Mouse (Mus musculus) olfactory bulb, adult 2 months (tissue): ENCODE measurements around the gene Xk. TPM values are rescaled to one million over a fixed set of nuclear protein-coding genes. Genes with fewer than 3 reads are reported as not detected.
"Not testable (repeated sequence)": the region's sequence is repeated elsewhere in the genome, so short reads cannot be mapped to it uniquely, and the experiment has no call there.

Source experiments
- H3K27ac ChIP-seq: fragments of 200-500 bp; 2 replicates; pipeline ENCODE4 v1.5.1; 2012; ENCODE audit warnings: low read depth, low read length; ENCODE audit not compliant: insufficient read depth
- H3K4me1 ChIP-seq: fragments of 200-500 bp; 2 replicates; pipeline ENCODE4 v1.6.1; 2012; ENCODE audit warnings: low read length; ENCODE audit not compliant: control insufficient read depth, insufficient read depth
- H3K4me3 ChIP-seq: fragments of 200-500 bp; 2 replicates; pipeline ENCODE4 v1.5.1; 2012; ENCODE audit warnings: mild to moderate bottlenecking, low read depth, low read length, moderate library complexity; ENCODE audit not compliant: insufficient read depth
- CTCF ChIP-seq: fragments of 200-500 bp; IDR thresholded peaks from 2 replicates; pipeline ENCODE4 v1.5.1; 2012; ENCODE audit warnings: low read depth, mild to moderate bottlenecking, low read length, moderate library complexity; ENCODE audit not compliant: insufficient read depth
- POLR2A ChIP-seq: fragments of 200-500 bp; IDR thresholded peaks from 2 replicates; pipeline ENCODE4 v1.6.1; 2012; ENCODE audit warnings: mild to moderate bottlenecking, low read depth, low read length, moderate library complexity; ENCODE audit not compliant: insufficient read depth
- WGBS: fragments of 180-500 bp; shearing (Covaris S2); methylation state at CpG from one replicate; pipeline ENCODE4 v1.1.7; 2018; 5-methylcytosine and 5-hydroxymethylcytosine counted together
- polyA plus RNA-seq: library from polyadenylated mRNA; stranded (reverse); fragments of >200 nt; gene quantifications from 2 replicates; pipeline ENCODE4 v1.2.4, GENCODE M21; 2012; ENCODE audit warnings: low replicate concordance; ENCODE audit not compliant: missing spikeins, insufficient read depth, insufficient read length

The Xk gene
- polyA plus RNA-seq, 1 experiment = not detected

GRCm38 (mm10) chrX:9303455-9303854, 30.9 kb downstream of the Xk start:
- H3K27ac ChIP-seq = no peak overlapping the region
- WGBS = 83% methylated on average over 1 of the region's 1 CpGs
- TF ChIP-seq POLR2A (no peak), CTCF (no peak)
- no peak overlapping the region for H3K4me3 ChIP-seq
- no peaks in the 10 kb centered on the region for H3K4me1 ChIP-seq

GRCm38 (mm10) chrX:9316457-9316856, 43.9 kb downstream of the Xk start:
- not testable (repeated sequence) for H3K4me1 ChIP-seq, H3K27ac ChIP-seq, H3K4me3 ChIP-seq

GRCm38 (mm10) chrX:9327954-9328353, 55.4 kb downstream of the Xk start:
- H3K27ac ChIP-seq, H3K4me3 ChIP-seq, H3K4me1 ChIP-seq: not testable (repeated sequence)
- 94% methylated on average over 26 of the region's 26 CpGs for WGBS

GRCm38 (mm10) chrX:9332366-9332962, 59.9 kb downstream of the Xk start:
- H3K4me1 ChIP-seq, H3K4me3 ChIP-seq, H3K27ac ChIP-seq: not testable (repeated sequence)
- 71% methylated on average over 12 of the region's 12 CpGs for WGBS

GRCm38 (mm10) chrX:9333035-9333434, 60.5 kb downstream of the Xk start:
- H3K4me3 ChIP-seq, H3K4me1 ChIP-seq, H3K27ac ChIP-seq: not testable (repeated sequence)
- 44% methylated on average over 2 of the region's 2 CpGs for WGBS

GRCm38 (mm10) chrX:9334996-9335395, 62.4 kb downstream of the Xk start:
- H3K4me3 ChIP-seq, H3K4me1 ChIP-seq, H3K27ac ChIP-seq: not testable (repeated sequence)
- 79% methylated on average over 1 of the region's 1 CpGs for WGBS

GRCm38 (mm10) chrX:9350327-9350726, 77.8 kb downstream of the Xk start, which contains the start of gene H2al1k:
H2al1k (plus strand) TSS chrX:9350627.
- not testable (repeated sequence) for H3K4me3 ChIP-seq, H3K27ac ChIP-seq, H3K4me1 ChIP-seq
- WGBS = no CpG with 5 or more reads among the region's 2 CpGs

Other genes with a start within 250 kb of the Xk start
- not detected in 2 replicates for gene Fthl17e, start 239.3 kb upstream of the Xk start, polyA plus RNA-seq
- gene Fthl17f, start 209.7 kb upstream of the Xk start, polyA plus RNA-seq = not detected in 2 replicates
- not detected in 2 replicates for gene 4930402K13Rik, start 168.2 kb upstream of the Xk start, polyA plus RNA-seq
- not detected in 2 replicates for gene Lancl3, start 72.9 kb upstream of the Xk start, polyA plus RNA-seq
- not detected in 2 replicates for gene Gm14862, start 15.9 kb upstream of the Xk start, polyA plus RNA-seq
- not detected in 2 replicates for gene H2al1m, start 11.0 kb downstream of the Xk start, polyA plus RNA-seq
- gene H2al1k, start 77.9 kb downstream of the Xk start, polyA plus RNA-seq = not detected in 2 replicates
- not detected in 2 replicates for gene Cybb, start 215.0 kb downstream of the Xk start, polyA plus RNA-seq